Mouse (Mus musculus): Measurements from ENCODE around the gene Vmo1. TPM values are rescaled to one million over a fixed set of nuclear protein-coding genes. Genes with fewer than 3 reads are reported as not detected.
"Not testable (repeated sequence)": the region's sequence is repeated elsewhere in the genome, so short reads cannot be mapped to it uniquely, and the experiment has no call there.

The Vmo1 gene
- polyA plus RNA-seq, 1 experiment, result not detected

DNA sequence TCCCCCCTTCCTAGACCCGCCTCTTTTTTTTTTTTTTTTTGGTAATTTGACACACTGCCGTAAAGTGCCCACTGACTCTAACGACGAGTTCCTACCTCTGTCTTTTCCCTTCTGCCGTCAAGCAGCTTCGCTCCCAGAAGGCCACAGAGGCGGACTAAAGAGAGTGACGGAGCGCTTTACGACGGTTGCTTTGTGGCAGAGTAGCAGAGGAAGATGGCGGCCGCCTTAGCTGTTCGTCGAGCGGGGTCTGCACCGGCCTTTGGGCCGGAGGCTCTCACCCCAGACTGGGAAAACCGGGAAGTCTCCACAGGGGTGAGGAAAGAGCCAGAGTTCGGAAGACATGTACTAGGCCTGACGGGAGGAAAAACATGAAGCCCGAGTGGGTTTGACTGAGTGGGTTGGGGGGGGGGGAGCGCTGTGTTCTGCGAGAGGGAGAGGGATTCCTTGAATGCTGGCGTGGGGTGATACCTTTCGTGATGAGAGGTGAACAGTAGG is 10.8 kb upstream of the Vmo1 start, which contains the start of gene Psmb6:
Gene Psmb6, plus strand, starts transcription at position 184 of the 495 bp plus-strand sequence.
- Histone ChIP-seq H3K4me3 (ENCODE audit: insufficient read depth, low read depth, low read length) (peak within 1 kb of the TSS; percentile 84), H3K27ac (ENCODE audit: insufficient read depth, low read depth, low read length) (no peak within 1 kb of the TSS), H3K4me1 (ENCODE audit: control insufficient read depth, insufficient read depth, low read length) (peaks cover 9% of the 10 kb centered on the region)
- WGBS, result under 1% methylated on average over 25 of the region's 26 CpGs
- TF ChIP-seq POLR2A (IDR thresholded peaks at IDR 0.05; ENCODE audit: insufficient read depth, low read depth, low read length) (peak; percentile 88), CTCF (IDR thresholded peaks at IDR 0.05; ENCODE audit: insufficient read depth, low read depth, low read length) (no peak)

DNA sequence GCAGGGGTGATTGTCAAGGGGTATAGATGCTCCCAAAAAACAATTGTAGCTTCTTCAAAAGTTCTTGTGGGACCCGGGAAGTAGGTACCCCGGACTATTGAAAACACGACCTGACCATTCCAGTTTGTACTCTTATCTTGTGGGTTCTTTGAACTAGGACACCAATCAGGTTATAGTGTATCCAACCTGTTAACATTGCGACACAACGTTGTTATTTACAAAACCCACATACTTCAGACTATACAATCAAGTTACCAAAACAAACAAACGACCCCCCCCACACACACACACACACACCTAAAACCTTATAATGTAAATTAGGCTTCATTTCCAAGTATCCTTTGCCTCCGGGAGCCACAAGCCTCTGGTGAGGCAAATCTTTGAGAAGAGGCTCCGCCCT is 10.4 kb upstream of the Vmo1 start:
- TF ChIP-seq POLR2A (IDR thresholded peaks at IDR 0.05; ENCODE audit: insufficient read depth, low read depth, low read length), result no peak
- TF ChIP-seq CTCF (IDR thresholded peaks at IDR 0.05; ENCODE audit: insufficient read depth, low read depth, low read length), result no peak
- 8% methylated on average over 8 of the region's 8 CpGs for WGBS
- Histone ChIP-seq H3K27ac (ENCODE audit: insufficient read depth, low read depth, low read length) (no peak overlapping the region), H3K4me3 (ENCODE audit: insufficient read depth, low read depth, low read length) (no peak overlapping the region), H3K4me1 (ENCODE audit: control insufficient read depth, insufficient read depth, low read length) (peaks cover 13% of the 10 kb centered on the region)

DNA sequence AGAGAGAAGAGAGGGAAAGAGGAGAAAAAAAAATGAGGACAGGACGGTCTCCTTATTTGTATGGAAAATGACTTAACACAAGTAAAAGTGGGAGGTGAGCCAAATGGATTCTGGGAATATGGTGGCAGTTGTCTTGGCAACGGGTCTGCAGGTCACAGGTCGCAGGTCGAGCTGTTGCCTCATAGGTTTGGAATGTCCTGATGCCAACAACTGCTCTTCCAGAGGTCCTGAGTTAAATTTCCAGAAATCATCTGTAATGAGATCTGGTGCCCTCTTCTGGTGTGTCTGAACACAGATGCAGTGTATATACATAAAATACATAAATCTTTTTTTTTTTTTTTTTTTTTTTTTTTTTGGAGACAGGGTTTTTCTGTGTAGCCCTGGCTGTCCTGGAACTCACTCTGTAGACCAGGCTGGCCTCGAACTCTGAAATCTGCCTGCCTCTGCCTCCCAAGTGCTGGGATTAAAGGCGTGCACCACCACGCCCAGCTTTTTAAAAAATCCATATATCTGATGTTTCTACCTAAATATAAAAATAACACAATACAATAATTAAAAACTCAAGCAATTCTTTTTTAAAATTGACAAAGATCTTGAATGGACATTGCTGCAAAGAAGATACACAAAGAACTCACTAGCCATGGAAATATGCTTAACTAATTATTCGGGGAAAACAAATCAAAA is 9.0 kb upstream of the Vmo1 start:
- not testable (repeated sequence) for H3K27ac ChIP-seq (ENCODE audit: insufficient read depth, low read depth, low read length); H3K4me3 ChIP-seq (ENCODE audit: insufficient read depth, low read depth, low read length)
- peaks cover 13% of the 10 kb centered on the region for H3K4me1 ChIP-seq (ENCODE audit: control insufficient read depth, insufficient read depth, low read length)
- WGBS, result 89% methylated on average over 8 of the region's 8 CpGs

DNA sequence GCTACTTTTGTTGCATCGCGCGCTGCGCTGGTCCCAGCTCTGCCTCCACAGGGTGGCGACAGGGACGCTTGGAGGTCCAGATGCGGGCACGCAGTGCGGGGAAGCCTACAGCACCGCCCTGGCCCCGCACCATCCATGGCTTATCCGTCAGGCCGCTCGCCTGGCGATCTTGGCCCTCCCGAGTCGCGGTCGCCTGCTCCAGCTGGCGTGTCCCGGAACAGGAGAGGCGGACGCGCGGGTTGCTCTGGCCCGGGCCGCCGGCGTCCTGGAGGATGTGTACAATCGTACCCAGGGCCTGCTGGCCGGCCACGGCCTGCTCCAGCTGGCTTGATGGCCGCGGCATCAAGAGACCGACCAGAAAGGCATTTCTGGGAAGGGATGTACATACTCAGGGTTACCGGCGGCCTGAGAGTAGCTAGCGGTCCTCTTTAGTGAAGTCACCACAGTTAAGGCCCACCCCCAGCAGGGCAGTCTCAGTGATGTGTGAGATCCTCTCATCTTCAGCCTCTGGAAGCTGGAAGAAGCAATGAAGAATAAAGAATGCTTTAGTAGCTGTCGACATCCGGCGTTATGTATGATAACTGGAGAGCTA is 5.9 kb upstream of the Vmo1 start:
- no peak overlapping the region for H3K27ac ChIP-seq (ENCODE audit: insufficient read depth, low read depth, low read length)
- peaks cover 6% of the 10 kb centered on the region for H3K4me1 ChIP-seq (ENCODE audit: control insufficient read depth, insufficient read depth, low read length)
- no peak for TF ChIP-seq POLR2A (IDR thresholded peaks at IDR 0.05; ENCODE audit: insufficient read depth, low read depth, low read length)
- no peak for TF ChIP-seq CTCF (IDR thresholded peaks at IDR 0.05; ENCODE audit: insufficient read depth, low read depth, low read length)
- 31% methylated on average over 41 of the region's 41 CpGs for WGBS
- H3K4me3 ChIP-seq (ENCODE audit: insufficient read depth, low read depth, low read length), result peak overlapping the region; percentile 25

DNA sequence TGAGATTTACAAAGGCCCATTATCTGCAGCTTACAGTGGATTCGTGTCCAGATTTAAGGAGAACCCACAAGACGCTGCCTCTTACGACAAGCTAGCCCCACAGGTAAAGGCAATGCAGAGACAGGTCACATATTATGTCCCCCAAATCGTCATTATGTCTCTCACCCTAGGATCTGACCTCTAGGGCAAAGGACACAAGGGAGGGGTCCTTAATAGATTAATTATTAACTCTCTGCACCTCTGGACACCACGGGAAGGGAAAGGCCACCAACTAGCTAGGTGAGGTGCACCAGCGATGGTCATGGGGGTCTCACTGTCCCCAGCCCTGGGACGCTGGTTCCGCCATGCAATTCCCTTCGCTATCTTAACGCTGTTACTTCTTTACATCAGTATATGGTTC is 4.5 kb upstream of the Vmo1 start, which contains the start of gene Gltpd2:
Gene Gltpd2, plus strand, starts transcription at position 274 of the 400 bp plus-strand sequence.
- 86% methylated on average over 10 of the region's 10 CpGs for WGBS
- Histone ChIP-seq H3K4me3 (ENCODE audit: insufficient read depth, low read depth, low read length) (peak within 1 kb of the TSS; percentile 25), H3K4me1 (ENCODE audit: control insufficient read depth, insufficient read depth, low read length) (peaks cover 6% of the 10 kb centered on the region), H3K27ac (ENCODE audit: insufficient read depth, low read depth, low read length) (no peak within 1 kb of the TSS)
- TF ChIP-seq CTCF (IDR thresholded peaks at IDR 0.05; ENCODE audit: insufficient read depth, low read depth, low read length), result no peak
- no peak for TF ChIP-seq POLR2A (IDR thresholded peaks at IDR 0.05; ENCODE audit: insufficient read depth, low read depth, low read length)

DNA sequence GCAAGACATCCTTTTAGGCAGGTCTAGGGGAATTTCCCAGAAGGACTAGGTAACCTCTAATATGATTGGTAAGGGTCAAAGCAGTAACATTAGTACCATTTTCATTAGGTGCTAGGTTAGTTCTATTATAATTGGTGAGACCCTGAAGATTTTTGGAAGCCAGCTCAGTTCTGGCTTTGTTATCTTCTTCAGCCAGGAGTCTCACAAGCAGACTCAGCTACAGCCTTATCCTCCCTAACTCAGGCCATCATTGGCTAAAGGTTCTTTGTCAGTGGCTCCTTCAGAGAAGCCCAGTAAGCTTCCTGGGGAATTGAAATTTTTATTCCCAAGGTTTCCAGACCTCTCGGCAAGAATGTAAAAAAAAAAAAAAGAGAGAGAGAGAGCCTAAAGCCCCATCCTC is 4.0 kb upstream of the Vmo1 start:
- TF ChIP-seq POLR2A (IDR thresholded peaks at IDR 0.05; ENCODE audit: insufficient read depth, low read depth, low read length) (no peak), CTCF (IDR thresholded peaks at IDR 0.05; ENCODE audit: insufficient read depth, low read depth, low read length) (no peak)
- 68% methylated on average over 1 of the region's 1 CpGs for WGBS
- Histone ChIP-seq H3K4me3 (ENCODE audit: insufficient read depth, low read depth, low read length) (no peak overlapping the region), H3K27ac (ENCODE audit: insufficient read depth, low read depth, low read length) (no peak overlapping the region), H3K4me1 (ENCODE audit: control insufficient read depth, insufficient read depth, low read length) (peaks cover 7% of the 10 kb centered on the region)

DNA sequence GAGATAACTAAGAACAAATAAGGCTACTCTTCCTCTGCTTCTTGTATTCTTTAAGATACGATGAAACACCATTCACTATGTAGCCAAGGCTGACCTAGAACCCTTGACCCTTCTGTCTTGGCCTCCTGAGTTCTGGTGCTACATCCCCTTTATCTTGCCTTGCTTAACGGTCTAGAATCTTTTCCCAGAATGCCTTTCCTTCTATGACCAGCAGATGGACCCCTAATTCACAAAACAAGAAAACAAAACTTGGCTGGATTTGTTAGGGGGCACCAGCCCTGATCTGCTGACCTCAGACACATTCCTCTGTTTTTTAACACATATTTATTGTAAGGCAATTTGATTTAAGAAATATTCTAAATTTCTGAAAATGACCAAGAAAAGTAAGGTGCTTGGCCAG is 1.9 kb upstream of the Vmo1 start:
- H3K27ac ChIP-seq (ENCODE audit: insufficient read depth, low read depth, low read length), result no peak overlapping the region
- WGBS, result 28% methylated on average over 2 of the region's 2 CpGs
- peaks cover 8% of the 10 kb centered on the region for H3K4me1 ChIP-seq (ENCODE audit: control insufficient read depth, insufficient read depth, low read length)
- H3K4me3 ChIP-seq (ENCODE audit: insufficient read depth, low read depth, low read length), result no peak overlapping the region
- TF ChIP-seq CTCF (IDR thresholded peaks at IDR 0.05; ENCODE audit: insufficient read depth, low read depth, low read length) (no peak), POLR2A (IDR thresholded peaks at IDR 0.05; ENCODE audit: insufficient read depth, low read depth, low read length) (no peak)

DNA sequence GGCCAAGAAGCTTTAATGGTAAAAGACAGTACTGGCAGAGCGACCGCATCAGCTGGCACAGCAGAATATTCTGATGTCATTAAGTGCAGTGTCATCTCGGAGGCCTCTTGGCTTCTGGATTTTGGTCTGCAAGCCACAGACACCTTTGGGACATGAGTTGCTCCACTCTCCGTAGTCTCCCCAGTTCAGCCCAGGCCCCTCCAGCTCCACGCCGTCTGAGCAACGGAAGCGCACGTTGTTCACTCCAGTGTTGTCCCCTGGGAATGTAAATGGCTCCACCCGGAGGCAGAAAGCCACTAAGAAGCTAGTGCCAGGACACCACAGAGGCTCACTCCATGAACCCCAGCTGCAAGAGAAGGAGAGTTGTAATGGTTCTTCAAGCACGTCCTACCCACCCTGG is 896 bp downstream of the Vmo1 start:
- no peak overlapping the region for H3K4me3 ChIP-seq (ENCODE audit: insufficient read depth, low read depth, low read length)
- H3K27ac ChIP-seq (ENCODE audit: insufficient read depth, low read depth, low read length), result no peak overlapping the region
- TF ChIP-seq POLR2A (IDR thresholded peaks at IDR 0.05; ENCODE audit: insufficient read depth, low read depth, low read length), result no peak
- TF ChIP-seq CTCF (IDR thresholded peaks at IDR 0.05; ENCODE audit: insufficient read depth, low read depth, low read length), result no peak
- peaks cover 8% of the 10 kb centered on the region for H3K4me1 ChIP-seq (ENCODE audit: control insufficient read depth, insufficient read depth, low read length)
- 54% methylated on average over 11 of the region's 11 CpGs for WGBS

DNA sequence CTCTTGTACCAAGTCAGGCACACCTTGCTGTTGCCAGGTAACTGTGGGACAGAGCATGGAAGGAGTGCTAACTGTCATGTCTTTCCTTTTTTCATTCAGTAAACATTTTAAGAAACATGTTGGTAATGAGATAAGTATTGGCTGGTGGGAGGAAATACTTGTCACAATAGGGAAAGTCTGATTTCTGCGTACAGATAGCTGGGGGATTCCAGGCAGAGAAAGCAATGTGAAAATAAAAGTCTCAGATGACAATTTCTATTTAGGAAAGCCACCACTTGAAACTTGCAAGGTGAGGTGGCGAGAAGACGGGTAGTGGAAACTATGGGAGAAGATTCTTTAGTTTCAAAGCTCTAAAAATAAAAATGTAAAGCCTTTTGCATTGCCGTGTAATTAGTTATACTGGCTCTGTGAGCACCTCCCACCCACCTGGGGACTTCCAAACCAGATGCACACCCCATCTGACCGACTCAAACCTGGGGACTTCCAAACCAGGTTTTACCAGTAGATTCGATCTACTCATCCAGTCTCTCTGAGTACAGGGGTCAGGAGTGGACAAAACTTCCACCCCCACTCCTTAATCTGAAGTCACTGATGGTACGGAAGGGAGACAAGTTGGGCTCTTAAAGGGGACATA is 1.6 kb downstream of the Vmo1 start:
- peaks cover 8% of the 10 kb centered on the region for H3K4me1 ChIP-seq (ENCODE audit: control insufficient read depth, insufficient read depth, low read length)
- H3K4me3 ChIP-seq (ENCODE audit: insufficient read depth, low read depth, low read length), result no peak overlapping the region
- WGBS, result 68% methylated on average over 7 of the region's 7 CpGs
- no peak for TF ChIP-seq POLR2A (IDR thresholded peaks at IDR 0.05; ENCODE audit: insufficient read depth, low read depth, low read length)
- no peak for TF ChIP-seq CTCF (IDR thresholded peaks at IDR 0.05; ENCODE audit: insufficient read depth, low read depth, low read length)
- no peak overlapping the region for H3K27ac ChIP-seq (ENCODE audit: insufficient read depth, low read depth, low read length)
